8 mouse cellular contexts compared by ENCODE assay signal in the genomic region with DNA sequence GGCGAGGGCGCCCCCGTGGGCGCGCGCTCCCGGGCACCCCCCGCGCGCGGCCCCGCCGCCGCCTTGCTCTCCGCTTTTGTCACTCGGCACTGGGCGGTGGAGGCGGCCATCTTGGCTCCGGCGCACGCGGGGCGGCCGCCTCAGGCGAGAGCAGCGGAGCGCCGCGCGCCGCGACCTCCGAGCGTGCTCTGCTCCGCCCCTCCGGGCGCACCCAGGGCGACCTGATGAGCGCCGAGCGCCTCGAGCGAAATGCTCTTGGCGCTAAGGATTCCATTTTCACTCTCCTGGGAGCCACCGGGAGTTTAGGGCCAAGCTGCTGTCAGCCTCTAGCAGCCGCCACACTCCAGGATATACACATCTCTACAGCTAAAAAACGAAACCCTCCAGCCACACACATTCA. TPM values are rescaled to one million over a fixed set of nuclear protein-coding genes. Genes with fewer than 3 reads are reported as not detected.
DNase-seq lines count a peak whose midpoint lies in the region; ATAC-seq lines count a peak whose summit lies in the region.

No protein-coding gene starts in this region.

- H3K9me3 ChIP-seq in hindbrain, embryonic 16.5 days (ENCODE audit: control insufficient read depth, low read length) = no peaks in the 10 kb centered on the region
- no peaks in the 10 kb centered on the region for H3K9me3 ChIP-seq in megakaryocyte, embryonic 14.5 days

- peak overlapping the region; percentile 96 for H3K9ac ChIP-seq in hindbrain, embryonic 16.5 days (ENCODE audit: low read depth, low read length)

- peaks cover 24% of the 10 kb centered on the region for H3K36me3 ChIP-seq in hindbrain, embryonic 16.5 days (ENCODE audit: control insufficient read depth, insufficient read depth, low read length)
- H3K36me3 ChIP-seq in megakaryocyte, embryonic 14.5 days (replicated peaks; ENCODE audit: low read length) = peaks cover 51% of the 10 kb centered on the region

- WGBS in hindbrain, embryonic 16.5 days = under 1% methylated on average over 37 of the region's 47 CpGs

- H3K27ac ChIP-seq in hindbrain, embryonic 16.5 days (ENCODE audit: low read depth, low read length) = peak overlapping the region; percentile 82

- H3K27me3 ChIP-seq in hindbrain, embryonic 16.5 days (replicated peaks; ENCODE audit: control insufficient read depth, insufficient read depth, low read length) = no peaks in the 10 kb centered on the region
- no peaks in the 10 kb centered on the region for H3K27me3 ChIP-seq in megakaryocyte, embryonic 14.5 days (replicated peaks)

- DNase-seq in WW6 (ENCODE audit: low read depth, low spot score) = peak; percentile 83
- DNase-seq in cerebellum, postnatal 25 days = peak; percentile 90 to 95
- peak; percentile 83 to 91 for DNase-seq in frontal cortex, postnatal 36 days (ENCODE audit: low spot score in 2 of 2)
- peak; percentile 70 to 85 for DNase-seq in left cerebral cortex, adult 8-10 months (ENCODE audit: low spot score in 2 of 2)
- peak; percentile 92 to 93 for DNase-seq in right cerebral cortex, postnatal 10 days (ENCODE audit: low spot score in 2 of 2)
- DNase-seq in urinary bladder, postnatal 4 days (ENCODE audit: low spot score in 2 of 2) = peak; percentile 86 to 87

- peak overlapping the region; percentile 90 for H3K4me2 ChIP-seq in hindbrain, embryonic 16.5 days (ENCODE audit: low read length)

- H3K4me3 ChIP-seq in hindbrain, embryonic 16.5 days (ENCODE audit: low read length) = peak overlapping the region; percentile 88
- peak overlapping the region; percentile 95 for H3K4me3 ChIP-seq in megakaryocyte, embryonic 14.5 days (replicated peaks)

- ATAC-seq in hindbrain, embryonic 16.5 days = peak; percentile 96

- peaks cover 25% of the 10 kb centered on the region for H3K4me1 ChIP-seq in hindbrain, embryonic 16.5 days (ENCODE audit: control insufficient read depth, insufficient read depth, low read depth, low read length)
- H3K4me1 ChIP-seq in megakaryocyte, embryonic 14.5 days = peaks cover 39% of the 10 kb centered on the region

RNA-seq across cellular contexts. Expression of gene Akap8l, which starts 13.9 kb away (rescaled TPM):
- polyA plus RNA-seq in hindbrain, embryonic 16.5 days (2015; fragmentation: Nextera tagmentation; extraction: Ambion mirVana) = 145 and 153 TPM in 2 replicates
- 100 to 1,000 TPM; 184 to 217 (median 195) TPM for total RNA-seq in left cerebral cortex, adult 8-10 months (2022)
- polyA plus RNA-seq in megakaryocyte, embryonic 14.5 days (2012; ENCODE audit: insufficient read depth, low replicate concordance) = 93.3 and 157 TPM in 2 replicates

RNA-seq across cellular contexts. Expression of gene Wiz, which starts 24.9 kb away (rescaled TPM):
- polyA plus RNA-seq in hindbrain, embryonic 16.5 days (2015; fragmentation: Nextera tagmentation; extraction: Ambion mirVana) = 28.5 and 37.3 TPM in 2 replicates
- total RNA-seq in left cerebral cortex, adult 8-10 months (2022) = 10 to 100 TPM; 46.6 to 50.3 (median 49.1) TPM
- polyA plus RNA-seq in megakaryocyte, embryonic 14.5 days (2012; ENCODE audit: insufficient read depth, low replicate concordance) = 32.7 and 47.1 TPM in 2 replicates

RNA-seq across cellular contexts. Expression of gene Rasal3, which starts 39.1 kb away (rescaled TPM):
- polyA plus RNA-seq in hindbrain, embryonic 16.5 days (2015; fragmentation: Nextera tagmentation; extraction: Ambion mirVana) = 0.98 and 1.0 TPM in 2 replicates
- 10 to 100 TPM in 2 of 4 experiments, 1 to 10 TPM in 2; 3.8 to 11.5 (median 7.6) TPM for total RNA-seq in left cerebral cortex, adult 8-10 months (2022)
- 26.2 and 250 TPM in 2 replicates for polyA plus RNA-seq in megakaryocyte, embryonic 14.5 days (2012; ENCODE audit: insufficient read depth, low replicate concordance)

RNA-seq across cellular contexts. Expression of gene Akap8, which starts 43.3 kb away (rescaled TPM):
- 84.7 and 99.9 TPM in 2 replicates for polyA plus RNA-seq in hindbrain, embryonic 16.5 days (2015; fragmentation: Nextera tagmentation; extraction: Ambion mirVana)
- total RNA-seq in left cerebral cortex, adult 8-10 months (2022) = 10 to 100 TPM; 78.4 to 92.7 (median 90.7) TPM
- 67.7 and 79.9 TPM in 2 replicates for polyA plus RNA-seq in megakaryocyte, embryonic 14.5 days (2012; ENCODE audit: insufficient read depth, low replicate concordance)

RNA-seq across cellular contexts. Expression of gene Pglyrp2, which starts 59.6 kb away (rescaled TPM):
- polyA plus RNA-seq in hindbrain, embryonic 16.5 days (2015; fragmentation: Nextera tagmentation; extraction: Ambion mirVana) = not detected in 2 replicates
- not detected for total RNA-seq in left cerebral cortex, adult 8-10 months (2022)
- polyA plus RNA-seq in megakaryocyte, embryonic 14.5 days (2012; ENCODE audit: insufficient read depth, low replicate concordance) = 2.0 and 3.2 TPM in 2 replicates

Comparison
In these comparisons a context has a peak if more than half of its experiments do, and no peak if none do; other contexts are left out.
1. Peak in every context shown above with its lines: DNase-seq, ATAC-seq, H3K4me3 ChIP-seq and H3K27ac ChIP-seq.
2. RNA of gene Rasal3, which starts 39.1 kb away (polyA plus RNA-seq): 26.2 to 250 TPM in megakaryocyte, embryonic 14.5 days; 0.98 to 1.0 TPM in hindbrain, embryonic 16.5 days; every median in the first group is over 10 times any median in the second.